Mouse (Mus musculus) kidney, adult 18-20 months (tissue): ENCODE measurements at regions not wholly inside any gene's neighbourhood (a gene's known extent, or its start where the extent isn't known, plus 50 kb on each side); places are given as distances from the start of the nearest gene placed in this dataset.

Experiments
- DNase-seq: peaks from one replicate; pipeline ENCODE4 v3.0.0; 2021

GRCm38 (mm10) chr5:74943737-74944403 is 100.7 kb downstream of the Chic2 start:
- DNase-seq, result peak; percentile 87

GRCm38 (mm10) chr5:74941426-74941825 is 103.1 kb downstream of the Chic2 start:
- DNase-seq, result no peak

- DNase-seq, result no peak
Measured at GRCm38 (mm10) chr5:74937416-74937940, 107.1 kb downstream of the Chic2 start.

GRCm38 (mm10) chr5:74936087-74936486 is 108.5 kb downstream of the Chic2 start:
- DNase-seq, result no peak

- no peak for DNase-seq
Measured at GRCm38 (mm10) chr5:74935676-74936075, 108.9 kb downstream of the Chic2 start.

- no peak for DNase-seq
Measured at GRCm38 (mm10) chr5:74933276-74933675, 111.3 kb downstream of the Chic2 start.

GRCm38 (mm10) chr5:74932206-74932605 is 112.4 kb downstream of the Chic2 start:
- no peak for DNase-seq

GRCm38 (mm10) chr5:74931765-74932164 is 112.8 kb downstream of the Chic2 start:
- no peak for DNase-seq

- DNase-seq, result no peak
Measured at GRCm38 (mm10) chr5:74927543-74927942, 117.0 kb downstream of the Chic2 start.

- DNase-seq, result no peak
Measured at GRCm38 (mm10) chr5:74925769-74926168, 118.8 kb downstream of the Chic2 start.

- DNase-seq, result no peak
Measured at GRCm38 (mm10) chr5:74924031-74924533, 120.5 kb downstream of the Chic2 start.

- no peak for DNase-seq
Measured at GRCm38 (mm10) chr5:74923337-74923736, 121.2 kb downstream of the Chic2 start.

- DNase-seq, result no peak
Measured at GRCm38 (mm10) chr5:74922881-74923280, 121.7 kb downstream of the Chic2 start.

- no peak for DNase-seq
Measured at GRCm38 (mm10) chr5:74920939-74921338, 123.6 kb downstream of the Chic2 start.

GRCm38 (mm10) chr5:74920490-74920889 is 124.1 kb downstream of the Chic2 start:
- no peak for DNase-seq

- no peak for DNase-seq
Measured at GRCm38 (mm10) chr5:74905504-74906061, 139.0 kb downstream of the Chic2 start.

- peak; percentile 21 for DNase-seq
Measured at GRCm38 (mm10) chr5:74904927-74905503, 139.6 kb downstream of the Chic2 start.

GRCm38 (mm10) chr5:74904327-74904726 is 140.2 kb downstream of the Chic2 start:
- DNase-seq, result no peak

- no peak for DNase-seq
Measured at GRCm38 (mm10) chr5:74903711-74904110, 140.9 kb downstream of the Chic2 start.

GRCm38 (mm10) chr5:74897133-74897532 is 147.4 kb downstream of the Chic2 start:
- DNase-seq, result no peak

GRCm38 (mm10) chr5:74893276-74893675 is 151.3 kb downstream of the Chic2 start:
- DNase-seq, result no peak

- DNase-seq, result no peak
Measured at GRCm38 (mm10) chr5:74891541-74891940, 153.0 kb downstream of the Chic2 start.

- no peak for DNase-seq
Measured at GRCm38 (mm10) chr5:74888934-74889333, 155.6 kb downstream of the Chic2 start.

- no peak for DNase-seq
Measured at GRCm38 (mm10) chr5:74885958-74886357, 158.6 kb downstream of the Chic2 start.
